Mouse (Mus musculus) myocyte (in vitro differentiated cells): ENCODE data around the gene Zbtb20. TPM values are rescaled to one million over a fixed set of nuclear protein-coding genes. Genes with fewer than 3 reads are reported as not detected.

Experiments used
- H3K27me3 ChIP-seq: one replicate; pipeline ENCODE4 v1.6.1; 2011; ENCODE audit not compliant: control insufficient read depth, insufficient read depth, insufficient read length
- H3K36me3 ChIP-seq: one replicate; pipeline ENCODE4 v1.6.1; 2011; ENCODE audit not compliant: control insufficient read depth, insufficient read depth
- H3K4me2 ChIP-seq: one replicate; pipeline ENCODE4 v1.6.1; 2011; ENCODE audit warnings: low read depth, control low read depth
- H3K4me3 ChIP-seq: one replicate; pipeline ENCODE4 v1.5.1; 2011; ENCODE audit warnings: mild to moderate bottlenecking, control low read depth, moderate library complexity
- H3K79me2 ChIP-seq: one replicate; pipeline ENCODE4 v1.6.1; 2011; ENCODE audit not compliant: control insufficient read depth, insufficient read depth
- H3ac ChIP-seq: one replicate; pipeline ENCODE4 v1.6.1; 2011; ENCODE audit not compliant: control insufficient read depth, insufficient read length
- CEBPB ChIP-seq: IDR thresholded peaks from 2 replicates; pipeline ENCODE4 v1.6.1; 2011; ENCODE audit warnings: mild to moderate bottlenecking, moderate library complexity; ENCODE audit not compliant: poor library complexity, insufficient read depth, severe bottlenecking
- E2F4 ChIP-seq: IDR thresholded peaks from one replicate; pipeline ENCODE4 v1.6.1; 2011; ENCODE audit warnings: mild to moderate bottlenecking, control low read depth, moderate library complexity; ENCODE audit not compliant: insufficient read depth
- MAX ChIP-seq: IDR thresholded peaks from one replicate; pipeline ENCODE4 v1.6.1; 2011; ENCODE audit warnings: low read depth, mild to moderate bottlenecking, control low read depth
- MYOD1 ChIP-seq, 3 experiments: IDR thresholded peaks; one replicate each; pipeline ENCODE4 v1.6.1; 2011; ENCODE audit warnings: control low read depth in 2 of 3, low read depth in 2 of 3, mild to moderate bottlenecking in 2 of 3, moderate library complexity in 1 of 3; ENCODE audit not compliant: insufficient read length in 2 of 3, control insufficient read depth in 1 of 3
- MYOG ChIP-seq, 3 experiments: IDR thresholded peaks; one replicate each; pipeline ENCODE4 v1.6.1; 2011; ENCODE audit warnings: control low read depth in 2 of 3, low read depth in 2 of 3, mild to moderate bottlenecking in 2 of 3; ENCODE audit not compliant: insufficient read length in 2 of 3, control insufficient read depth in 1 of 3, insufficient read depth in 1 of 3
- POLR2A ChIP-seq: IDR thresholded peaks from one replicate; pipeline ENCODE4 v1.6.1; 2011; ENCODE audit warnings: low read depth, mild to moderate bottlenecking, control low read depth, moderate library complexity; ENCODE audit not compliant: insufficient read length
- POLR2AphosphoS2 ChIP-seq: IDR thresholded peaks from one replicate; pipeline ENCODE4 v1.6.1; 2011; ENCODE audit warnings: low read depth, control low read depth; ENCODE audit not compliant: insufficient read length
- REST ChIP-seq: IDR thresholded peaks from one replicate; pipeline ENCODE4 v1.6.1; 2011; ENCODE audit warnings: mild to moderate bottlenecking, control low read depth, moderate library complexity; ENCODE audit not compliant: insufficient read depth, insufficient read length
- SRF ChIP-seq: IDR thresholded peaks from one replicate; pipeline ENCODE4 v1.6.1; 2011; ENCODE audit warnings: low read depth; ENCODE audit not compliant: control insufficient read depth, insufficient read length
- TCF12 ChIP-seq: IDR thresholded peaks from one replicate; pipeline ENCODE4 v1.6.1; 2011; ENCODE audit warnings: mild to moderate bottlenecking, control low read depth; ENCODE audit not compliant: poor library complexity, insufficient read depth, severe bottlenecking
- TCF3 ChIP-seq: IDR thresholded peaks from one replicate; pipeline ENCODE4 v1.6.1; 2011; ENCODE audit warnings: low read depth, control low read depth; ENCODE audit not compliant: insufficient read length
- USF1 ChIP-seq: IDR thresholded peaks from one replicate; pipeline ENCODE4 v1.6.1; 2011; ENCODE audit warnings: low read depth, mild to moderate bottlenecking, control low read depth, moderate library complexity
- polyA plus RNA-seq: library from polyadenylated mRNA; unstranded; fragments of >200 nt; fragmentation: generic; extraction: Trizol; gene quantifications from one replicate; pipeline ENCODE4 v1.2.1, GENCODE M21; 2012; ENCODE audit warnings: missing spikeins

Gene Zbtb20
- polyA plus RNA-seq, 1 experiment, result 5.0 TPM

- no peaks in the 10 kb centered on the region for H3K36me3 ChIP-seq
- peak overlapping the region; percentile 38 for H3K4me2 ChIP-seq
- H3ac ChIP-seq, result no peak overlapping the region
- no peaks in the 10 kb centered on the region for H3K27me3 ChIP-seq
- no peak overlapping the region for H3K4me3 ChIP-seq
- TF ChIP-seq MAX, result no peak
- no peak for TF ChIP-seq E2F4
- TF ChIP-seq REST, result no peak
- TF ChIP-seq MYOD1 (IDR thresholded peaks at IDR 0.05; ENCODE audit: control insufficient read depth in 1 of 3, insufficient read length in 2 of 3, low read depth in 2 of 3), result peak in 2 of 3 experiments; percentile 55 to 79
- no peak for TF ChIP-seq SRF
- no peak for TF ChIP-seq USF1
- TF ChIP-seq POLR2A, result no peak
- TF ChIP-seq MYOG (IDR thresholded peaks at IDR 0.05; ENCODE audit: control insufficient read depth in 1 of 3, insufficient read depth in 1 of 3, insufficient read length in 2 of 3, low read depth in 2 of 3), result peak in 2 of 3 experiments; percentile 53 to 75
- TF ChIP-seq CEBPB, result peak; percentile 84
- peak; percentile 14 for TF ChIP-seq TCF12
- no peak for TF ChIP-seq TCF3
- no peak for TF ChIP-seq POLR2AphosphoS2
- H3K79me2 ChIP-seq, result no peaks in the 10 kb centered on the region
Measured at GRCm38 (mm10) chr16:43592062-43592461, 716.4 kb downstream of the Zbtb20 start.

- Histone ChIP-seq H3K4me3 (no peak overlapping the region), H3K4me2 (peak overlapping the region; percentile 38), H3K79me2 (no peaks in the 10 kb centered on the region), H3K36me3 (no peaks in the 10 kb centered on the region), H3ac (no peak overlapping the region), H3K27me3 (no peaks in the 10 kb centered on the region)
- TF ChIP-seq USF1 (no peak), SRF (no peak), E2F4 (no peak), CEBPB (no peak), TCF12 (no peak), MYOG (IDR thresholded peaks at IDR 0.05; ENCODE audit: control insufficient read depth in 1 of 3, insufficient read depth in 1 of 3, insufficient read length in 2 of 3, low read depth in 2 of 3) (no peak), MYOD1 (IDR thresholded peaks at IDR 0.05; ENCODE audit: control insufficient read depth in 1 of 3, insufficient read length in 2 of 3, low read depth in 2 of 3) (no peak), MAX (no peak), TCF3 (no peak), POLR2A (no peak), REST (no peak), POLR2AphosphoS2 (no peak)
Measured at GRCm38 (mm10) chr16:43592801-43593200, 717.1 kb downstream of the Zbtb20 start.

GRCm38 (mm10) chr16:43597375-43598060 is 721.8 kb downstream of the Zbtb20 start:
- H3K36me3 ChIP-seq, result no peaks in the 10 kb centered on the region
- TF ChIP-seq MYOG (IDR thresholded peaks at IDR 0.05; ENCODE audit: control insufficient read depth in 1 of 3, insufficient read depth in 1 of 3, insufficient read length in 2 of 3, low read depth in 2 of 3) (peak in 1 of 3 experiments; percentile 12), POLR2AphosphoS2 (no peak), CEBPB (no peak), TCF12 (no peak), MYOD1 (IDR thresholded peaks at IDR 0.05; ENCODE audit: control insufficient read depth in 1 of 3, insufficient read length in 2 of 3, low read depth in 2 of 3) (peak in 1 of 3 experiments; percentile 30)
- no peak overlapping the region for H3ac ChIP-seq
- H3K79me2 ChIP-seq, result no peaks in the 10 kb centered on the region
- H3K4me2 ChIP-seq, result no peak overlapping the region
- no peaks in the 10 kb centered on the region for H3K27me3 ChIP-seq
- no peak overlapping the region for H3K4me3 ChIP-seq

- Histone ChIP-seq H3K36me3 (no peaks in the 10 kb centered on the region), H3K79me2 (no peaks in the 10 kb centered on the region), H3K27me3 (no peaks in the 10 kb centered on the region), H3ac (no peak overlapping the region), H3K4me3 (no peak overlapping the region), H3K4me2 (no peak overlapping the region)
- TF ChIP-seq SRF (no peak), MAX (no peak), E2F4 (no peak), MYOD1 (IDR thresholded peaks at IDR 0.05; ENCODE audit: control insufficient read depth in 1 of 3, insufficient read length in 2 of 3, low read depth in 2 of 3) (no peak), TCF3 (no peak), USF1 (no peak), TCF12 (no peak), CEBPB (no peak), REST (no peak), POLR2AphosphoS2 (no peak), MYOG (IDR thresholded peaks at IDR 0.05; ENCODE audit: control insufficient read depth in 1 of 3, insufficient read depth in 1 of 3, insufficient read length in 2 of 3, low read depth in 2 of 3) (no peak), POLR2A (no peak)
Measured at GRCm38 (mm10) chr16:43599707-43600106, 724.0 kb downstream of the Zbtb20 start.
